Mouse (Mus musculus): ENCODE data around the gene Slc35d3.

DNA sequence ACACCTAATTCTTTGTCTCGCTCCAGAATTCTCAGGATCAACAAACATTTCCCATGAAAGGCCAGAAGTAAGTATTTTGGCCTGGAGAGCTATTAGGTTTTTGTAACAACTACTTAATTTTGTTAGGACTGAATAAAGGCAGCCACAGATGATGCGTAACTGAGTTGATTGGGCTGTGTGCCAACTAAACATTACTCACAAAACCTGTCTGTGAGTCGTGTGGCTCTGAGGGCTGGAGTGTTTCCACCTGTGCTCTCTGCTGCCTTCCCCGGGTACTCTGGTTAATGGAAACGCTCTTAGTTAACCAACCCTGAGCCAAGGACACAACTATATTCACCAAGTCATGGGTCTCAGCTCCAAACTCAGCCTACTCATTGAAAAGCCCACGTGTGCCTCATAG lies 41.9 kb upstream of the Slc35d3 start:
- TF ChIP-seq CTCF (IDR thresholded peaks at IDR 0.05; ENCODE audit: borderline replicate concordance, insufficient read depth, low read depth, low read length) (no peak), POLR2A (IDR thresholded peaks at IDR 0.05; ENCODE audit: borderline replicate concordance, insufficient read depth, low read length) (no peak)
